ENCODE assay signal across 11 mouse cellular contexts in genomic region chr7:128860709-128861108, GRCm38 (mm10).
A peak's percentile ranks its signal among the peaks of the same experiment; 100 is the strongest.
DNase-seq lines count a peak whose midpoint lies in the region; ATAC-seq and TF ChIP-seq lines count a peak whose summit lies in the region.
"Had no signal": no experiment of that assay in that cellular context is flagged by ENCODE, and none has a peak within 500 bp of the region (broad histone marks: within the 10 kb centered on the region; RNA-seq: fewer than 3 reads in every experiment).

No protein-coding gene starts in this region.

- peak; percentile 53 for DNase-seq in hindbrain, postnatal 0 days (ENCODE audit: low spot score)
- DNase-seq in hindbrain, embryonic 11.5 days (ENCODE audit: low spot score) = no peak
- DNase-seq in urinary bladder, postnatal 14 days (ENCODE audit: low spot score) = peak; percentile 12
- DNase-seq in urinary bladder, adult 2 months (ENCODE audit: low spot score) = no peak
- DNase-seq in heart, postnatal 0 days (ENCODE audit: low spot score) = no peak
- peak; percentile 17 for DNase-seq in lung, postnatal 36 days
- no peak for DNase-seq in yolk sac, embryonic 10.5 days (ENCODE audit: low spot score)
- DNase-seq in liver, postnatal 0 days = no peak

- H3K4me3 ChIP-seq in hindbrain, postnatal 0 days (ENCODE audit: low read length) = no peak overlapping the region
- no peak overlapping the region for H3K4me3 ChIP-seq in hindbrain, embryonic 11.5 days (ENCODE audit: low read depth, low read length)
- no peak overlapping the region for H3K4me3 ChIP-seq in heart, postnatal 0 days (ENCODE audit: low read depth, low read length)
- no peak overlapping the region for H3K4me3 ChIP-seq in liver, postnatal 0 days (ENCODE audit: low read depth, low read length)
- H3K4me3 ChIP-seq: embryonic facial prominence, embryonic 15.5 days; left cerebral cortex, adult 2 months; myocyte had no signal

- H3K9ac ChIP-seq in hindbrain, postnatal 0 days (replicated peaks; ENCODE audit: low read length) = no peak overlapping the region
- H3K9ac ChIP-seq in hindbrain, embryonic 11.5 days (ENCODE audit: low read depth, low read length) = no peak overlapping the region
- no peak overlapping the region for H3K9ac ChIP-seq in heart, postnatal 0 days (replicated peaks; ENCODE audit: low read depth, low read length)
- H3K9ac ChIP-seq in liver, postnatal 0 days (replicated peaks) = no peak overlapping the region
- H3K9ac ChIP-seq: embryonic facial prominence, embryonic 15.5 days had no signal

- H3K36me3 ChIP-seq in hindbrain, postnatal 0 days (ENCODE audit: insufficient read depth, low read length) = no peaks in the 10 kb centered on the region
- no peaks in the 10 kb centered on the region for H3K36me3 ChIP-seq in hindbrain, embryonic 11.5 days (ENCODE audit: control insufficient read depth, insufficient read depth, low read length)
- H3K36me3 ChIP-seq in heart, postnatal 0 days (replicated peaks; ENCODE audit: control insufficient read depth, insufficient read depth, low read length) = no peaks in the 10 kb centered on the region
- no peaks in the 10 kb centered on the region for H3K36me3 ChIP-seq in liver, postnatal 0 days (replicated peaks; ENCODE audit: insufficient read depth, low read length)
- H3K36me3 ChIP-seq: embryonic facial prominence, embryonic 15.5 days had no signal

- TF ChIP-seq CTCF in hindbrain, postnatal 0 days (IDR thresholded peaks at IDR 0.05; ENCODE audit: low read depth) = no peak
- no peak for TF ChIP-seq CTCF in heart, postnatal 0 days (IDR thresholded peaks at IDR 0.05; ENCODE audit: low read depth)
- no peak for TF ChIP-seq CTCF in liver, postnatal 0 days (IDR thresholded peaks at IDR 0.05; ENCODE audit: low read depth)

- no peaks in the 10 kb centered on the region for H3K4me1 ChIP-seq in hindbrain, postnatal 0 days (ENCODE audit: insufficient read depth, low read length)
- H3K4me1 ChIP-seq in hindbrain, embryonic 11.5 days (replicated peaks; ENCODE audit: control insufficient read depth, insufficient read depth, low read length) = no peaks in the 10 kb centered on the region
- H3K4me1 ChIP-seq in heart, postnatal 0 days (ENCODE audit: control insufficient read depth, insufficient read depth) = no peaks in the 10 kb centered on the region
- H3K4me1 ChIP-seq in liver, postnatal 0 days (ENCODE audit: insufficient read depth) = no peaks in the 10 kb centered on the region
- H3K4me1 ChIP-seq: embryonic facial prominence, embryonic 15.5 days had no signal

- no peaks in the 10 kb centered on the region for H3K27me3 ChIP-seq in hindbrain, postnatal 0 days (ENCODE audit: insufficient read depth, low read length)
- H3K27me3 ChIP-seq in hindbrain, embryonic 11.5 days (ENCODE audit: control insufficient read depth, insufficient read depth, low read length) = no peaks in the 10 kb centered on the region
- no peaks in the 10 kb centered on the region for H3K27me3 ChIP-seq in heart, postnatal 0 days (ENCODE audit: control insufficient read depth, insufficient read depth, low read length)
- H3K27me3 ChIP-seq in liver, postnatal 0 days (ENCODE audit: insufficient read depth, low read length) = no peaks in the 10 kb centered on the region
- H3K27me3 ChIP-seq: embryonic facial prominence, embryonic 15.5 days had no signal

- no peak for TF ChIP-seq EP300 in heart, postnatal 0 days (IDR thresholded peaks at IDR 0.05; ENCODE audit: low read depth)
- no peak for TF ChIP-seq EP300 in liver, postnatal 0 days (IDR thresholded peaks at IDR 0.05; ENCODE audit: low read depth)

- ATAC-seq in hindbrain, postnatal 0 days = no peak
- ATAC-seq in hindbrain, embryonic 11.5 days (ENCODE audit: low FRiP score) = no peak
- ATAC-seq in heart, postnatal 0 days (ENCODE audit: insufficient read depth, low read depth) = peak; percentile 24; the same call in 1 of the 2 replicates
- no peak for ATAC-seq in liver, postnatal 0 days

- H3K9me3 ChIP-seq in hindbrain, postnatal 0 days (ENCODE audit: low read length) = no peaks in the 10 kb centered on the region
- H3K9me3 ChIP-seq in hindbrain, embryonic 11.5 days (ENCODE audit: control insufficient read depth, low read length) = no peaks in the 10 kb centered on the region
- no peaks in the 10 kb centered on the region for H3K9me3 ChIP-seq in heart, postnatal 0 days (replicated peaks; ENCODE audit: control insufficient read depth, low read length)
- H3K9me3 ChIP-seq in liver, postnatal 0 days (ENCODE audit: low read length) = no peaks in the 10 kb centered on the region
- H3K9me3 ChIP-seq: embryonic facial prominence, embryonic 15.5 days had no signal

- 35% methylated on average over 4 of the region's 4 CpGs for WGBS in hindbrain, postnatal 0 days
- WGBS in hindbrain, embryonic 11.5 days = 83% methylated on average over 4 of the region's 4 CpGs
- 61% methylated on average over 4 of the region's 4 CpGs for WGBS in heart, postnatal 0 days
- WGBS in liver, postnatal 0 days (ENCODE audit: insufficient replicate concordance) = 76% methylated on average over 4 of the region's 4 CpGs

- H3K27ac ChIP-seq in hindbrain, postnatal 0 days = no peak overlapping the region
- no peak overlapping the region for H3K27ac ChIP-seq in hindbrain, embryonic 11.5 days (ENCODE audit: low read depth, low read length)
- no peak overlapping the region for H3K27ac ChIP-seq in heart, postnatal 0 days (ENCODE audit: low read depth)
- H3K27ac ChIP-seq in liver, postnatal 0 days (ENCODE audit: low read depth) = no peak overlapping the region
- H3K27ac ChIP-seq: embryonic facial prominence, embryonic 15.5 days; left cerebral cortex, adult 2 months had no signal

- no peak overlapping the region for H3K4me2 ChIP-seq in hindbrain, postnatal 0 days (ENCODE audit: low read depth, low read length)
- H3K4me2 ChIP-seq in hindbrain, embryonic 11.5 days (replicated peaks; ENCODE audit: low read depth, low read length) = no peak overlapping the region
- no peak overlapping the region for H3K4me2 ChIP-seq in heart, postnatal 0 days (ENCODE audit: low read depth, low read length)
- H3K4me2 ChIP-seq in liver, postnatal 0 days (ENCODE audit: low read depth, low read length) = no peak overlapping the region
- H3K4me2 ChIP-seq: embryonic facial prominence, embryonic 15.5 days had no signal

Comparison
In these comparisons a context has a peak if more than half of its experiments do, and no peak if none do; other contexts are left out.
1. DNase-seq: peak in hindbrain, postnatal 0 days (single experiment), urinary bladder, postnatal 14 days (single experiment) and lung, postnatal 36 days (single experiment); none in hindbrain, embryonic 11.5 days (single experiment), urinary bladder, adult 2 months (single experiment), heart, postnatal 0 days (single experiment), yolk sac, embryonic 10.5 days (single experiment) and liver, postnatal 0 days (single experiment).